Mouse (Mus musculus): ENCODE results near the gene Mylk4. TPM values are rescaled to one million over a fixed set of nuclear protein-coding genes. Genes with fewer than 3 reads are reported as not detected.
A peak's percentile ranks its signal among the peaks of the same experiment; 100 is the strongest.

Mylk4 gene
- total and polyA plus RNA-seq, 2 experiments from 2014 or later: 0.11 TPM; not detected in 1

DNA sequence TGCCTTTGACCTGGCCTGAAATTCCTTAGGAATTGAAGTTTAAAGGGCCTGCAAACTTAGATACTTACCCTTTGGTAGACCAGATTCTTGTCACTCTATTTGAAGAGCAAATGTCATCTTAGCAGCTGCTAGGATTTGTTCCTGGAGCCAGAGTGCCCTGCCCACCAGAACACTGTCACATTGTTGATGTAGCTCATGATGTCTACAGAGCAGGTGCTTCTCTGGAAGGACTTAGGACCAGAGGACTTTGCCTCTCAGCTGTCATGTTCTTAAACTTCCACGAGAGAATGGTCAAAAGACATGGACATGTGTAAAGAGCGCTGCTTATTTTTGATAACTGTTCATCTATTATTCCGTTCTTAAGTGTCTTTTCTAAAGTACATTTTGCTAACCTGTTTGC, 35.5 kb upstream of the Mylk4 start:
- WGBS: 98% methylated on average over 3 of the region's 3 CpGs
- no peaks in the 10 kb centered on the region for H3K4me1 ChIP-seq (ENCODE audit: insufficient read depth, low read length)
- no peak for ATAC-seq
- no peaks in the 10 kb centered on the region for H3K9me3 ChIP-seq (ENCODE audit: low read length)
- no peak overlapping the region for H3K4me2 ChIP-seq (ENCODE audit: low read depth, low read length)
- no peak overlapping the region for H3K9ac ChIP-seq (replicated peaks; ENCODE audit: low read length)
- peaks cover 43% of the 10 kb centered on the region for H3K36me3 ChIP-seq (ENCODE audit: insufficient read depth, low read length)
- no peak overlapping the region for H3K4me3 ChIP-seq (ENCODE audit: low read length)
- DNase-seq (ENCODE audit: low spot score): no peak
- H3K27me3 ChIP-seq (ENCODE audit: insufficient read depth, low read length): no peaks in the 10 kb centered on the region
- H3K27ac ChIP-seq: no peak overlapping the region
- TF ChIP-seq CTCF (IDR thresholded peaks at IDR 0.05; ENCODE audit: low read depth): no peak

GRCm38 (mm10) chr13:32807624-32808023, 23.9 kb upstream of the Mylk4 start:
- Histone ChIP-seq H3K27ac (no peak overlapping the region), H3K36me3 (ENCODE audit: insufficient read depth, low read length) (peaks cover 31% of the 10 kb centered on the region), H3K4me1 (ENCODE audit: insufficient read depth, low read length) (peaks cover 8% of the 10 kb centered on the region), H3K9ac (replicated peaks; ENCODE audit: low read length) (no peak overlapping the region), H3K27me3 (ENCODE audit: insufficient read depth, low read length) (no peaks in the 10 kb centered on the region), H3K4me2 (ENCODE audit: low read depth, low read length) (no peak overlapping the region), H3K9me3 (ENCODE audit: low read length) (no peaks in the 10 kb centered on the region), H3K4me3 (ENCODE audit: low read length) (no peak overlapping the region)
- 41% methylated on average over 3 of the region's 3 CpGs for WGBS
- ATAC-seq (no peak), DNase-seq (ENCODE audit: low spot score) (no peak)
- TF ChIP-seq CTCF (IDR thresholded peaks at IDR 0.05; ENCODE audit: low read depth): no peak

DNA sequence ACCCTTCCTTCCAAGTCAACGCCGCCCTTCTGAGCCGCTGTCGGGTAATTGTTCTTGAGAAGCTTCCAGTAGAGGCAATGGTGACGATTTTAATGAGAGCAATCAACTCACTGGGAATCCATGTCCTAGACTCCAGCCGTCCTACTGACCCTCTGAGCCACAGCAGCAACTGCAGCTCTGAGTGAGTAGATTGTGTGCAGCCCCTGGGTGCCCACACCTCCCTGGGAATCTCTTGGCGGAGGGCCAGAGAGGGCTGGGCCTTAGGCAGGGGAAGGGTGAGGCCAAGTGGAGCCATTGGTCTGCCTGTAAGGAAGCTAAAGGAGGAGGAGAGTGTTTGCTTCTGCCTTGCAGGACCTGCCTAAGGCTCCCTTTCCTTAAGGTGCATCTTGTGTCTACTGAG, 23.1 kb upstream of the Mylk4 start:
- no peak for TF ChIP-seq CTCF (IDR thresholded peaks at IDR 0.05; ENCODE audit: low read depth)
- H3K27ac ChIP-seq: no peak overlapping the region
- H3K4me2 ChIP-seq (ENCODE audit: low read depth, low read length): no peak overlapping the region
- no peak overlapping the region for H3K4me3 ChIP-seq (ENCODE audit: low read length)
- no peaks in the 10 kb centered on the region for H3K27me3 ChIP-seq (ENCODE audit: insufficient read depth, low read length)
- 75% methylated on average over 7 of the region's 7 CpGs for WGBS
- ATAC-seq: no peak
- H3K9me3 ChIP-seq (ENCODE audit: low read length): no peaks in the 10 kb centered on the region
- H3K4me1 ChIP-seq (ENCODE audit: insufficient read depth, low read length): peaks cover 8% of the 10 kb centered on the region
- H3K9ac ChIP-seq (replicated peaks; ENCODE audit: low read length): no peak overlapping the region
- H3K36me3 ChIP-seq (ENCODE audit: insufficient read depth, low read length): peaks cover 31% of the 10 kb centered on the region
- peak; percentile 13 for DNase-seq (ENCODE audit: low spot score)

GRCm38 (mm10) chr13:32803701-32804345, 20.1 kb upstream of the Mylk4 start:
- no peak for TF ChIP-seq CTCF (IDR thresholded peaks at IDR 0.05; ENCODE audit: low read depth)
- DNase-seq (ENCODE audit: low spot score): no peak
- Histone ChIP-seq H3K9me3 (ENCODE audit: low read length) (no peaks in the 10 kb centered on the region), H3K27ac (no peak overlapping the region), H3K9ac (replicated peaks; ENCODE audit: low read length) (peak overlapping the region; percentile 85), H3K4me3 (ENCODE audit: low read length) (peak overlapping the region; percentile 91), H3K4me2 (ENCODE audit: low read depth, low read length) (peak overlapping the region; percentile 70), H3K27me3 (ENCODE audit: insufficient read depth, low read length) (no peaks in the 10 kb centered on the region), H3K36me3 (ENCODE audit: insufficient read depth, low read length) (peaks cover 20% of the 10 kb centered on the region), H3K4me1 (ENCODE audit: insufficient read depth, low read length) (peaks cover 13% of the 10 kb centered on the region)
- 66% methylated on average over 4 of the region's 4 CpGs for WGBS
- no peak for ATAC-seq

- Histone ChIP-seq H3K27me3 (ENCODE audit: insufficient read depth, low read length) (no peaks in the 10 kb centered on the region), H3K36me3 (ENCODE audit: insufficient read depth, low read length) (peaks cover 12% of the 10 kb centered on the region), H3K27ac (peak within 1 kb of the TSS; percentile 93), H3K4me2 (ENCODE audit: low read depth, low read length) (peak within 1 kb of the TSS; percentile 70), H3K4me3 (ENCODE audit: low read length) (peak within 1 kb of the TSS; percentile 91), H3K9ac (replicated peaks; ENCODE audit: low read length) (peak within 1 kb of the TSS; percentile 85), H3K4me1 (ENCODE audit: insufficient read depth, low read length) (peaks cover 13% of the 10 kb centered on the region), H3K9me3 (ENCODE audit: low read length) (no peaks in the 10 kb centered on the region)
- ATAC-seq (peak; percentile 9), DNase-seq (ENCODE audit: low spot score) (peak; percentile 58)
- TF ChIP-seq CTCF (IDR thresholded peaks at IDR 0.05; ENCODE audit: low read depth): no peak
- WGBS: under 1% methylated on average over 89 of the region's 95 CpGs
These were observed 18.7 kb upstream of the Mylk4 start, which contains the start of gene D930007J09Rik for GRCm38 (mm10) chr13:32802259-32803081. Gene D930007J09Rik, minus strand, starts transcription at chr13:32802849.

DNA sequence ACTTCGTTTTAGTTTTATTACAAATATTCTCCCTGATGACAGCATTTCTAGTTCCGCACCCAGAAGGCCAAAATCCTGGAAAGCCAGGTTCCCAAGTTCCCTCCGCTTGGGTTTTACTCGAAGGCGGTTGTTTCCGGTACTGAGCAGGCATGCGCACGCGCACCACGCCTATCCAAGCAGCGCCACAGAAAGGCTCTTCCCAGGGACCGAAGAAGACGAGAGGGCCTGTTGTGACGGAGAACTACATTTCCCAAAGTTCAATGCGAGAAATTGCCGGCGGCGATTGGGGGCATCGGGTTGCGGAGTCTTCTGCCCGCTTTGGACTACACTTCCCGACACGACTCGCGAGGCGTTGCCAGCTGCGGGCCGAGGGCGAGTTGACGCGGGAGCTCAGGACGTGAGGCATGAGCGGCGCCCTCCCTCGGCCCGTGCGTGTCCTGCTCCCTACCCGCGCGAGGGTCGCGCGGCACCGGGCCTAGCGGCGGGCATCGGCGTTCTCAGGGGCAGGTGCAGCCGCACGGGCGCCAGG, 18.0 kb upstream of the Mylk4 start, which contains the start of gene Wrnip1:
TSS of gene Wrnip1 (plus strand) at position 346 of the 529 bp plus-strand sequence.
- 0% methylated on average over 50 of the region's 51 CpGs for WGBS

More for the DNA sequence above, 18.0 kb upstream of the Mylk4 start, which contains the start of gene Wrnip1:
- Histone ChIP-seq H3K4me1 (ENCODE audit: insufficient read depth, low read length) (peaks cover 13% of the 10 kb centered on the region), H3K36me3 (ENCODE audit: insufficient read depth, low read length) (peaks cover 8% of the 10 kb centered on the region), H3K9ac (replicated peaks; ENCODE audit: low read length) (peak within 1 kb of the TSS; percentile 85), H3K4me2 (ENCODE audit: low read depth, low read length) (peak within 1 kb of the TSS; percentile 70), H3K27ac (peak within 1 kb of the TSS; percentile 93), H3K27me3 (ENCODE audit: insufficient read depth, low read length) (no peaks in the 10 kb centered on the region), H3K4me3 (ENCODE audit: low read length) (peak within 1 kb of the TSS; percentile 91), H3K9me3 (ENCODE audit: low read length) (no peaks in the 10 kb centered on the region)
- TF ChIP-seq CTCF (IDR thresholded peaks at IDR 0.05; ENCODE audit: low read depth): peak; percentile 50
- ATAC-seq (peak; percentile 99), DNase-seq (ENCODE audit: low spot score) (peak; percentile 100)

All from hindbrain, postnatal 0 days (tissue).